Mouse (Mus musculus) heart, embryonic 13.5 days (tissue): Measurements from ENCODE around the gene Pde8b. TPM values are rescaled to one million over a fixed set of nuclear protein-coding genes. Genes with fewer than 3 reads are reported as not detected.

Source experiments
- ATAC-seq: fragments of 200-750 bp; cut with Nextera tagmentation; 2 replicates; pipeline ENCODE4 v1.8.0; 2017; ENCODE audit warnings: moderate TSS enrichment; ENCODE audit not compliant: insufficient number of reproducible peaks, low FRiP score, low TSS enrichment; ENCODE audit errors: extremely low read depth
- H3K27ac ChIP-seq: fragments of 300-500 bp; sonication (generic); replicated peaks from 2 replicates; pipeline ENCODE4 v1.5.1; 2015; ENCODE audit warnings: moderate library complexity, mild to moderate bottlenecking, inconsistent platforms
- H3K27me3 ChIP-seq: fragments of 300-500 bp; sonication (generic); replicated peaks from 2 replicates; pipeline ENCODE4 v1.6.1; 2015; ENCODE audit warnings: mild to moderate bottlenecking, inconsistent platforms
- H3K36me3 ChIP-seq: fragments of 300-500 bp; sonication (generic); 2 replicates; pipeline ENCODE4 v1.6.1; 2015; ENCODE audit warnings: mild to moderate bottlenecking, inconsistent platforms
- H3K4me1 ChIP-seq: fragments of 300-500 bp; sonication (generic); 2 replicates; pipeline ENCODE4 v1.6.1; 2015; ENCODE audit warnings: inconsistent platforms
- H3K4me2 ChIP-seq: fragments of 300-500 bp; sonication (generic); 2 replicates; pipeline ENCODE4 v1.6.1; 2015; ENCODE audit warnings: inconsistent platforms, mild to moderate bottlenecking, moderate library complexity
- H3K4me3 ChIP-seq: fragments of 300-500 bp; sonication (generic); 2 replicates; pipeline ENCODE4 v1.5.1; 2015; ENCODE audit warnings: moderate library complexity, mild to moderate bottlenecking, inconsistent platforms
- H3K9ac ChIP-seq: fragments of 300-500 bp; sonication (generic); 2 replicates; pipeline ENCODE4 v1.6.1; 2015; ENCODE audit warnings: inconsistent platforms, mild to moderate bottlenecking, moderate library complexity
- H3K9me3 ChIP-seq: fragments of 300-500 bp; sonication (generic); 2 replicates; pipeline ENCODE4 v1.6.1; 2016; ENCODE audit warnings: inconsistent platforms
- WGBS: fragments of 180-500 bp; shearing (Covaris S2); methylation state at CpG from one replicate; pipeline ENCODE4 v1.1.7; 2015; ENCODE audit warnings: mixed read lengths; 5-methylcytosine and 5-hydroxymethylcytosine counted together
- polyA plus RNA-seq: library from polyadenylated mRNA; unstranded; fragments of >200 nt; fragmentation: Nextera tagmentation; extraction: Ambion mirVana; gene quantifications from 2 replicates; pipeline ENCODE4 v1.2.1, GENCODE M21; 2015

Pde8b gene
- polyA plus RNA-seq, 1 experiment from 2014 or later, result 0.55 TPM

DNA sequence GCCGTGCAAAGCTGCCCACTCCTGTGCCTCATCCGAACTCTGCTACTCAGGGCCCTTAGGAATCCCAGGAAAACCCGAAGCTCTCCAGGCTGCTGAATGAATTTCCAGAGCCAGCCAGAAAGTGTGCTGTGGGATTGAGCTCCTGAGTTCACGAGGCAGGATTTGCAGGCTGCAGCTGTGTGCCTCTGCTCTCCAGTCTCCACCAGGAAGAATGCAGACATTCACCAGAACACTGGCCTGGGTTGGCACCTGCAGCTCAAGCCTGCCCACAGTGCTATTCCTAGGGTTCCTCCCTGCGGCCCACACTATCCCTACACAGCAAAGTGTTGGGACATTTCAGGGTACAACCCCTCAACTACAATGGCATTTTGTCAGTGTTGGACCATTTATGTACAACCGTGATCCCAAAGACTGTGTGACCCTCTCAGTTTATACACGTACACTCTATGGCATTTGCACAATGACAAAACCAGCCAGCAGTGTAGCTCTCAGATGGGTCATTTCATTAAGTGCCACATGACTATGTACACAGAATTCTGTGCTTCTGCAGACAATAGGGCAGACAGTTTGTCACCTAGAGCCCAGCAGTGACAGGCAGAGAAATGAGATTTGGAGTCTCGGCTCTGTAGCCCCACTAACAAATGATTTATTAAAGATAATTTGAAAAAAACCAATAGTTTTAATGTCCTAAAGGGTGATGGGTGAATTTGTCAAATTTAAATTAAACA, 176.5 kb downstream of the Pde8b start:
- no peak overlapping the region for H3K9ac ChIP-seq
- 69% methylated on average over 8 of the region's 8 CpGs for WGBS
- no peak overlapping the region for H3K4me3 ChIP-seq
- H3K9me3 ChIP-seq, result 0 out of 2 replicates have a peak, but pooled peaks cover 2% of the 10 kb centered on the region
- H3K36me3 ChIP-seq, result no peaks in the 10 kb centered on the region
- H3K27me3 ChIP-seq, result no peaks in the 10 kb centered on the region
- H3K4me2 ChIP-seq, result no peak overlapping the region
- H3K27ac ChIP-seq, result no peak overlapping the region
- H3K4me1 ChIP-seq, result no peaks in the 10 kb centered on the region
- ATAC-seq, result no peak

DNA sequence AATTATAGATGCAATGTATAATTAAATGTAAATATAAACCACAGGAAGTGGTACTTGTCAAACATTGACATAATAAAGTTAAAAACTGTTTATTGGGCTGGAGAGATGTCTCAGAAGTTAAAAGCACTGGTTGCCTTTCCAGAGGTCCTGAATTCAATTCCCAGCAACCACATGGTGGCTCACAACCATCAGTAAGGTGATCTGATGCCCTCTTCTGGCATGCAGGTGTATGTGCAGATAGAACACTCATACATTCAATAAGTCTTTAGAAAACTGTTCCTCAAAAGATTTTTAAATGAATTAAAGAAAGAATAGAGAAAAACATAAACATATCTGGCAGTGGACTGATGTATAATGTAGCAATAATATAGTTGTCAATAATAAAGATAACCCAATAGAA, 179.9 kb downstream of the Pde8b start:
- Histone ChIP-seq H3K9me3 (0 out of 2 replicates have a peak, but pooled peaks cover 2% of the 10 kb centered on the region), H3K27me3 (no peaks in the 10 kb centered on the region), H3K36me3 (no peaks in the 10 kb centered on the region), H3K4me2 (no peak overlapping the region), H3K4me1 (no peaks in the 10 kb centered on the region), H3K27ac (no peak overlapping the region), H3K9ac (no peak overlapping the region), H3K4me3 (no peak overlapping the region)
- no peak for ATAC-seq

DNA sequence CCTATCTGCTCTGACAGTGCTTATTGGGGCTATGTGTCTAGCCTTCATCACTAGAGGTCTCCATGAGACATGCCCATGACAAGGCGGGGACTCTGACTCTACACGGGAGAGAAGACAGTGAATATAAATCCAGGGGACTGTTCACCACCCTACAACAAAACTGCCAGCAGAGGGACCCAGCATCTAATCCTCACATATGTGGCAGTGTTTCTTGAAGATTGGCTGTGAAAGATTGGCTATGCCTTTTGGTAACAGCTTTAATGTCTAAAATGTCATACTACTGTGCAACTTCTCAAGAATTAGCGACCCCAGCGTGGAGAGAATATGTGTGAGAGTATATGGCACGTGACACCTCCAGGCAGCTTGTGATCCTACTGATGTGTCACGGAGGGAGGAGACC, 182.3 kb downstream of the Pde8b start:
- no peak for ATAC-seq
- Histone ChIP-seq H3K9ac (no peak overlapping the region), H3K36me3 (no peaks in the 10 kb centered on the region), H3K27ac (no peak overlapping the region), H3K4me3 (no peak overlapping the region), H3K9me3 (0 out of 2 replicates have a peak, but pooled peaks cover 2% of the 10 kb centered on the region), H3K27me3 (no peaks in the 10 kb centered on the region), H3K4me2 (no peak overlapping the region), H3K4me1 (no peaks in the 10 kb centered on the region)
- WGBS, result 61% methylated on average over 6 of the region's 6 CpGs

DNA sequence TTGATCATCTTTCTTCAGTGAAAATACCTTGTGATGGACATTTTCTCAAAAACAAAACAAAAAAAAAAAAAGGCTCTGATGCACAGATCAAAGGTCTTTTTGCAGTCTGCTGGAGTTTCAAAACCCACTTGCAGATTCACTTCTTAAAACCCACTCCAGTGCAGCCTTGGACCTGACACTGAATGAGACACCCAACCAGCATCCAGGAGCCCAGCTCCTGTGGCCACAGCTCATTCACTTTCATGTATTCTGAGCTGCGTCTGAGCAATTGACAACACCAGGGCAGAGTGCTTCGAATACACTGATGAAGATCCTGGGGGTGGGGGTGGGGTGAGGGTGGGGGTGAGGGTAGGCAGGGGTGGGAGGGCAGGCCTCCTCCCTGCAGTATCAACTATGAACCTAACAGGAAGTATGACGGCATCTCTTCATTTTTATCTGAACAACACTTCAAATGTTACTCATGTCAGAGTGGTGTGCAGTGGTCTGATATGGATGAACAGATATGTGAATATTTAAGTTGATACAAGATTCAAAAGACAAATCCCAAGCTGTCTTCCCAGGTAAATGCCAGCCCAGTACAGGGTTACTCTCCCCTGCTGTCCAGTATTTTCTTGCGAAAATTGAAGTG, 186.6 kb downstream of the Pde8b start:
- no peaks in the 10 kb centered on the region for H3K27me3 ChIP-seq
- no peak overlapping the region for H3K9ac ChIP-seq
- no peaks in the 10 kb centered on the region for H3K36me3 ChIP-seq
- no peak for ATAC-seq
- no peak overlapping the region for H3K27ac ChIP-seq
- no peak overlapping the region for H3K4me2 ChIP-seq
- no peak overlapping the region for H3K4me3 ChIP-seq
- H3K4me1 ChIP-seq, result no peaks in the 10 kb centered on the region
- 51% methylated on average over 4 of the region's 4 CpGs for WGBS
- 0 out of 2 replicates have a peak, but pooled peaks cover 2% of the 10 kb centered on the region for H3K9me3 ChIP-seq

DNA sequence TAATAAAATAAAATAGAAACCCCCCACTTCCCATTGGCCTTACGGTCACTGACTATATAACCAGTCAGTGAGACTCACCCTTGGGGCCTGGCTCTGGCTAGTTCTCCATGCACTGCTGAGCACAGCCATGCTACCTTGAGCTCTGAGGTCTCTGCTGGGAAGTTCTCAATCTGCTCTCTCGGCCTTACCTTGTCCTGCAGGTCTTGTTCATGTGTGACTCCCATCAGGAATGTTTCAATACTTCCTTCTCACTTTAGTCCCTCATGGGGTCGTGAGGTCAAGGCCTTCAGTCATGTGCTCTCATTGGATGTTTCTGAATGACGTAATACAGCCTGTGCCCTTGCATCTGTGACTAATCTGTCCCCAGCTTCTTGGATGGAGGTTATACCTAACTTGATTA, 191.3 kb downstream of the Pde8b start:
- no peak overlapping the region for H3K27ac ChIP-seq
- 0 out of 2 replicates have a peak, but pooled peaks cover 2% of the 10 kb centered on the region for H3K9me3 ChIP-seq
- 75% methylated on average over 4 of the region's 4 CpGs for WGBS
- no peak for ATAC-seq
- no peaks in the 10 kb centered on the region for H3K27me3 ChIP-seq
- H3K4me3 ChIP-seq, result no peak overlapping the region
- H3K9ac ChIP-seq, result no peak overlapping the region
- no peaks in the 10 kb centered on the region for H3K36me3 ChIP-seq
- H3K4me1 ChIP-seq, result no peaks in the 10 kb centered on the region
- H3K4me2 ChIP-seq, result no peak overlapping the region

DNA sequence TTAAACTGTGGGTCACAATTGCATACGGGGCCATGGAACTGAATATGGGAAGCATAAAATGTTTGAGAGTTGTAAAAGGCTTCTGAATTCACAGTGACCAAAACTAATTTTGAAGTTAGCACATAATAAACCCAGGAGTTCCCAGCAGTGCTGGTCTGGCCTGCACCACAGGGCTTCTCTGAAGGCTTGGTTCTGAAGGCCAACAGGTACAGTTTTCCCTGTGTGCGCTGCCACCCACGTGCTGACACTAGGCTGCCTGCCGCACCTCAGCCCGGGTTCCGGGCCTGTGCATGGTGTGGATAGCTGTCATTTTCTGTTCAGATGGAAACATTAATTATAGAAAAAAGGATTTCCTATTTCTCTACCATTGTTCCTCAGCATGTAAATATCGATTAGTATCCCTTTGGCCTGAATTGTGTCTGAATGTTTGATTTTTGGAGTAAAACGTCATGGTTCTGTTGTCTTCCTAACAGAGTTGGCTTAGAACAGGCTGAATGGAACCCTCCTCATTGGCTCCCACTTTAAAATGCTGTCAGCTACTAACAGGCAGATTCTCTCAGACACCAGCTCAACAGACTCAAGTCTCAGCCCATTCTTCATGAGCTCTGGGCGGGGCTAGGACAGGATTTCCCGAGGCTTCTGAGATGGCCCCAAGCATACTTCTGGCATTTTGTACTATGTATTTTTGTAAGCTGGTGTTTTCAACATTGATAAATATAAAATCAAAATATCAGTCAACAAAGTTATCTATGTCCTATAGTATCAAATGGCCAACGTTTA, 193.4 kb downstream of the Pde8b start:
- 0 out of 2 replicates have a peak, but pooled peaks cover under 1% of the 10 kb centered on the region for H3K9me3 ChIP-seq
- no peak overlapping the region for H3K9ac ChIP-seq
- H3K4me3 ChIP-seq, result no peak overlapping the region
- no peaks in the 10 kb centered on the region for H3K4me1 ChIP-seq
- H3K4me2 ChIP-seq, result no peak overlapping the region
- no peak overlapping the region for H3K27ac ChIP-seq
- WGBS, result 73% methylated on average over 11 of the region's 11 CpGs
- ATAC-seq, result no peak
- H3K36me3 ChIP-seq, result no peaks in the 10 kb centered on the region
- H3K27me3 ChIP-seq, result no peaks in the 10 kb centered on the region

DNA sequence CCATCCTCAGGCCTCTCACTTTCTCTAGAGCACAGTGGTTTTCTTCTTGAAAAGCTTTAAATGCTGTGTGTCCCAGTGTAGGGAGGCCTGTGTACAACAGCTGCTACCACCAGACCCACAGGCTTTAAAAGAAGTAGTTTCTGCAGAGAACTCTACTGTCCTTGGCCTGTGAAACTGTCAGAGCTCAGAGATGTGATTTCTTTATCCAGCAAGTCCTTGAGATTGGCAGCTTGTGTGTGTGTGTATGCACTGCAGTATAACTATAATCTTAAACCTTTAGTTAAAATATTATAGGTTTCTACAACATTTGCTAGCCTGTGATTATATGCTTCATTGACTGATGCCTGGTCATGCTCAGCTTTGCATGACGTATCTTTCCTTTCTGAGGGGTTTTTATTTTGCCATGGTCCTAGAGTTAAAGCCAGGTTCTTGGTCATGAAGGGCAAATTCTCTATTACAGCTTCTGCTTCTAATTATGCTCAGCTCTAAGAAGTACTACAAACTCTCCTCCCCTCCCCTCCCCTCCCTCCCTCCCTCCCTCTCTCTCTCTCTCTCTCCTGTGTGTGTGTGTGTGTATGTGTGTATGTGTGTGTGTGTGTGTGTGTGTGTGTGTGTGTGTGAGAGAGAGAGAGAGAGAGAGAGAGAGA, 194.3 kb downstream of the Pde8b start:
- H3K36me3 ChIP-seq, result no peaks in the 10 kb centered on the region
- no peak overlapping the region for H3K4me2 ChIP-seq
- no peak overlapping the region for H3K27ac ChIP-seq
- no peak overlapping the region for H3K9ac ChIP-seq
- no peaks in the 10 kb centered on the region for H3K9me3 ChIP-seq
- no peak for ATAC-seq
- no peak overlapping the region for H3K4me3 ChIP-seq
- 81% methylated on average over 1 of the region's 1 CpGs for WGBS
- H3K27me3 ChIP-seq, result no peaks in the 10 kb centered on the region
- no peaks in the 10 kb centered on the region for H3K4me1 ChIP-seq

DNA sequence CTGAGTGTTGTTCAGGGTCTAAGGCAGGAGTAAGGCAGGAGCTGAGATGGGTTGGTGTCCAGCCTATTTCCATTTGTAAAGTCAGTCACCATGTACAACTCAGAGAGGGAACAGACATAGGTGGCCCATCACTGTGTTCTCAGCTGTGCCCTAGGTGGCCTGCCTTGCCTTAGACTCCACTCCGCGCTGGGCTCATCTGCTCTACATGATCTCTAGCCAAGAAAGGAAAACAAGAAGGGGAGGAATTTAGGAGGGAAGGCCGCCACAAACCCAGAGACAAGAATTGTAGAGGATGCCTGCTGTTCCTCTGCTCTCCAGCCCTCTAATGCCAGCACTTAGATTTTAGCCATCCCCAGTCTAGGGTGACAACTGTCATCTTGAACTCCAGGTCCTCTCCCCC, 197.7 kb downstream of the Pde8b start:
- Histone ChIP-seq H3K4me2 (no peak overlapping the region), H3K27ac (no peak overlapping the region), H3K4me3 (no peak overlapping the region), H3K9me3 (no peaks in the 10 kb centered on the region), H3K36me3 (no peaks in the 10 kb centered on the region), H3K27me3 (no peaks in the 10 kb centered on the region), H3K4me1 (0 out of 2 replicates have a peak, but pooled peaks cover 3% of the 10 kb centered on the region), H3K9ac (no peak overlapping the region)
- no peak for ATAC-seq
- 76% methylated on average over 3 of the region's 3 CpGs for WGBS

DNA sequence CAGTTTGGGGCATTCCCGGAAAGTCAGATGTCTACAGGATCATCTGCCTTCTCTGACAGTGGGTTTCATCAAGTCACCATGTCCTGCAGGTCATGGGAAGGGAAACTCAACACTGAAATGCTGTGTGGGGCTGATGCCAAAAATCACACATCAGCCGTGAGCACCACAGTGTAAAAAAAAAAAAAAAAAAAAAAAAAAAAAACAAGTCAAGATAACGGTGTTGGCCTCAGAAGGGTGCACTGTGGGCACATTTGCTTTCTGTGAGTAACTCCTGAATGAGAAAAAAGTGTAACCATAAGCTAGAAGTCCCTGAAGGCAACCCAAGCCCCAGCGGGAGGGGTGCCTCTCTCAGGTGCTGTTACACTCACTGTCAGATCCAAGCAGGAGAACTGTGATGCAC, 199.7 kb downstream of the Pde8b start:
- no peak overlapping the region for H3K4me3 ChIP-seq
- no peak overlapping the region for H3K9ac ChIP-seq
- 0 out of 2 replicates have a peak, but pooled peaks cover 3% of the 10 kb centered on the region for H3K4me1 ChIP-seq
- H3K27ac ChIP-seq, result no peak overlapping the region
- no peak for ATAC-seq
- H3K36me3 ChIP-seq, result no peaks in the 10 kb centered on the region
- H3K4me2 ChIP-seq, result no peak overlapping the region
- WGBS, result 56% methylated on average over 4 of the region's 4 CpGs
- H3K9me3 ChIP-seq, result no peaks in the 10 kb centered on the region
- no peaks in the 10 kb centered on the region for H3K27me3 ChIP-seq

DNA sequence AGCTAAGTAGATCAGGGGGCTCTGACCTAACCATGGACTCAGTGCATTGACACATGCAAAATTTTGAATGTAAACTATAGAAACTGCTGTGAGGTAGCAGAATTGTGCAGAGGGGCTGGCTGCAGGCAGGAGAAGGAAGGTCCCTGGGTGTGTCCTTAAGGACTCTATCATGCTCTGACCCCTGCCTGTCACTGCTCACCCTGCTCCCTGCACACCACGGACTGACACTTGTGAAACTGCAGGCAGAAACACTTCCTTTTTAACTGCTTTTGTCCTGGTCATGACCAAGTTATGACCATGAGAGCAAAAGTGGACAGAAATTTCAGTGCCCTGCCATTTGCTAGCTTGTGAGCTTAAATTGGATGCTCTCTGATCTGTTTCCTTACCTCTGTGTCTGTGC, 206.0 kb downstream of the Pde8b start:
- H3K4me2 ChIP-seq, result no peak overlapping the region
- H3K27me3 ChIP-seq, result no peaks in the 10 kb centered on the region
- H3K36me3 ChIP-seq, result no peaks in the 10 kb centered on the region
- no peak overlapping the region for H3K27ac ChIP-seq
- no peaks in the 10 kb centered on the region for H3K4me1 ChIP-seq
- no peak for ATAC-seq
- no peak overlapping the region for H3K4me3 ChIP-seq
- H3K9me3 ChIP-seq, result no peaks in the 10 kb centered on the region
- no peak overlapping the region for H3K9ac ChIP-seq
- WGBS, result 30% methylated on average over 1 of the region's 1 CpGs

DNA sequence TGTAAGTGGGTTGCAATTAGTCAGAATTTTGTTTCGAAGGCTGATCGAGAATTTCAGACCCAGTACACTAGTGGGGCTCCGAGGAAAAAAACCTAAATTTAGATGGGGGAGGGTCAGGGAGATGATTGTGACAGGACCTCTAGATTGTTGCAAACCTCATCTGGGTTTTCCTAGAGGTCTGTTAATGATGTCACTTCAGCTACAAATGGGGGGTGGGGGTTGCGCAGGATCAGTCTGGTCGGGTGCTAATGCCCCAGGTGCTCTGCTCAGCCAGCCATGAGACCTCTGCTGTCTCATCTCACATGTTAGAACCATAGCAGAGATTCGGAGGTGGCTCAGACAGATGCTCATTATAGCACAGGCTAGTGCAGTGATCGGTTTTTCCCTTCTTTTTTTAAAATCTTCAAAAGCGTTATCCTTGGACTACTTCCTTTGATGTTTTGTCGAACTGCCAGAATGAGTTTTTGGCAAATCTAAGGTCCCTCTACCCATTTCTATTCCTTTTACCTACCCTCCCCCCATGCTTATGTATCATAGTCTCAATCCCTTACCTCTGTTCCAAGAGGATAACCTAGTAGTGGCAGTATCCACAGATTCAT, 209.9 kb downstream of the Pde8b start:
- Histone ChIP-seq H3K4me1 (0 out of 2 replicates have a peak, but pooled peaks cover 6% of the 10 kb centered on the region), H3K4me2 (no peak overlapping the region), H3K27me3 (no peaks in the 10 kb centered on the region), H3K36me3 (no peaks in the 10 kb centered on the region), H3K9ac (no peak overlapping the region), H3K27ac (no peak overlapping the region), H3K9me3 (no peaks in the 10 kb centered on the region), H3K4me3 (no peak overlapping the region)
- no peak for ATAC-seq
- WGBS, result 77% methylated on average over 9 of the region's 9 CpGs
